Mouse (Mus musculus) adipocyte (in vitro differentiated cells): ENCODE data around the gene Maneal.

Experiments
- DNase-seq: peaks from one replicate; pipeline ENCODE4 v3.0.0-alpha.2; 2016; ENCODE audit warnings: low spot score

Maneal gene

DNA sequence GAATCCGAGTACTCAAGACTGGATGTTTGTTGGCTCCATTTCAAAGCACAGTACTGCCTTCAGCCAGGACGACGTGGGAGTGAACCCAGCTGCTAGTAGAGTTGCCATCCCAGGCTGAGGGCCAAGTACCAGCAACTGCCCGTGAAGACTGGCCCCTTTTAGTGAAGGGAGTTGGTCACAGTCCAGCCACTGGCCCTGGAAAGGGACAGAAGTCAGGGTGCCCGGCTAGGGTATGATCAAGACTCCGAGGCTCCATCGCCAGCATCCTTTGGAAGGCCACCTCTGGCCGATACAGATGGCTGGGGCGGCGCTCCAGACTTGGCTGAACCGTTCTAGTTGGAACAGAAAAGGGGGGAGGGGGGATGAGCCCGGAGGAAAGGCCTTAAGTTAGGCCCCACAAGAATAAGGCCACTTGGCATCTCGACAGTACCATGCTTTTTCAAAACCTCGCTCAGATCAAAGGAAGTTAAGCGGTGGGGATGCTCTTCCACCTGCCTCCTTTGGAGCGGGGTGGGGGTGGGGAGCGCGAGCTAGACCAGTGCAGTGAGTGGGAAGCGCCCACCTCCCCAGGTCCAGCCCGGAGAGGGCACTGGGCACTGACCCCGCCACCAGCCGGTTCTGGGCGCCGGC is 12.2 kb downstream of the Maneal start:
- peak; percentile 94 for DNase-seq

DNA sequence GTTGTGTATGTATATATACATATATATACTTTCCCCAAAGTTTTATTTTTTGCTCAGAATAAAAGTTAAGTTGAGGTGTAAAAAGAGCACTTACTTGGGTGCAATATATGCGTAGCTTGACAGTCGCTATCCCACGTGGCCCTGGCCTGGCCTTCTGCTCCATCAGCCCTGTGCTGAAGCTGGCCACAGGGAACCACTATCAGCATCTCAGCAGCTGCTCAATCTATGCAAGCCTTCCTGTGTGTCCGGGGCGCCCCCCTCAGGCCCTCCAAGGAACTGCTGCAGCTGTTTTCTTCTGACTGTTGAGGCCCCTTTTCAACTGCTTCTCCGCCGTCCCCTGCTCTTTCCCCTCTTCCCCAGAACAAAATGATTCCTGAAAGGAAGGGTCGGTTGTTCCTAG is 14.4 kb downstream of the Maneal start:
- peak; percentile 71 for DNase-seq

DNA sequence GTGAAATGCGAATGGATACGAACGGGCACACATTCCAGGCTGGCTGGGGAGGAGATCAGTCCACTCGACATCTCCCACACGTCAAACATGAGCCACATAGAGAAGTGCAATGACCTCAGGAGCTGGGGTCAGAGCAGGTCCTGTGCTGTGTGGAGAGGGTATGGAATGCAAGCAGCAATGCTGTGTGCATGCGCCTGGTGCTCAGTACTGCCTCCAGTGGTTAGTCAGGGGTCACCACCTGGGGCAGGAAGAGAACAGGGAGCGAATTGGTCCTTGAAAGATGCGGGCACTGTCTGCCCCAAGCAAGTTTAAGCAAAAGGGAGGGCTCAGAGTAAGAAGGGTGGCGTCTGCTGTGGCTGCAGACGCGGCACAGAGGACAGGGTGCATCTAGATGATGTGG is 18.5 kb downstream of the Maneal start:
- peak; percentile 30 for DNase-seq

DNA sequence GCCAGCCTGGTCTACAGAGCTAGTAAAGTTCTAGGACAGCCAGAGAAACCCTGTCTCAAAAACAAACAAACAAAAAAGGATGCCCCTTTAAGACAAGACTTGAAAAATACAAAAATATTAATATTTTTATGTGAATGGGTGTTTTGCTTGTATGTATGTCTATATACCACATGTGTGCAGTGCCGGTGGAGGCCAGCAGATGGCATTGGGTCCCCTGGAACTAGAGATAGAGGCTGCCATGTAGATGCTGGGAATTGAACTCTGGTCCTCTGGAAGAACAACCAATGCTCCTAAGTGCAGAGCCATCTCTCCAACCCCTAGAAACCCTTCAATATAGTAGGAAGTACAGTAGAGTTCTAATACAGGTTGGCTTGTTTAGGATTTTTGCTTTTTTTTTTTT is 21.0 kb downstream of the Maneal start:
- no peak for DNase-seq

DNA sequence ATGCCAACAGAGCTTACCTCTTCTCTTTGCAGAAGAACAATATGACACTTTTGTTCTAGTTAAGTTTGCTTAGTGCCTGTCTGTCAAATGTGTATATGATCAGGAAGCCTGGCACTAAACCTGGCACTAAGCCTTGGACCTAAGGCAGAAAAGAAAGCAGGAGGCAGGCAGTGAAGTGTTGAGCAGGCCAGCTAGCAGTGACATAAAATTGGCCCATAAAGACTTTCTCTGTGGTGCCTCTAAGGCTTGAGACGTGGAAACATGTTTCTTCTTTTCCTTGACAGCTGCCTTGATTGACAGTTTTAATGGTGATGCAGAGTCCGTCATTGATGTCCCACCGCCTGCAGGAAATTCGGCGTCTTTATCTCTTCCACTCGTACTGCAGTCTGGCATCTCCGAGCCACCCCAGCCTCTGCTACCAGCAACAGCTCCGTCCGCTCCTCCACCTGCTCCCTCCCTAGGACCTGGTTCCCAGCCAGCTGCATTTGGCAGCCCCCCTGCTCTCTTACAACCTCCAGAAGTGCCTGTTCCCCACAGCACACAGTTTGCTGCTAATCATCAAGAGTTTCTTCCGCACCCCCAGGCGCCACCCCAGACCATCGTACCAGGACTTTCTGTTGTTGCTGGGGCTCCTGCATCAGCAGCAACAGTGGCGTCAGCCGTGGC is 23.8 kb downstream of the Maneal start:
- DNase-seq: no peak

DNA sequence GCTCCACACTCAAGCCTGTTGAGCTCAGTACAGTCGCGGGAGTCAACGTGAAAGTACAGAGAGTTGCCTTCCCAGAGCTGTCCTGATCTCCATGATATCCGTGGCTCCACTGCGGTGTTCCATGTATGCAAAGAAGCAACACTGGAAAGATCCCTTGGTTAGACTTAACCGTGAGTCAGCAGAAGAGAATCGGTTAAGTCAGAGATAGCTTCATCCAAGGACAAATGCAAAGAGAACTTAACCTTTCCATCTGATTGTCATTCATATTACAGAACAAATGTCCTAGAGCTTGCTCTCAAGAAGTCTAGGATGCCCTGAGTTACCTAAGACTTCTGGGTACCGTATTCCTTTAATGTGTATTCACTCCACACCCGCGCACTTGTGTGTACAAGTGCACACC is 29.2 kb downstream of the Maneal start:
- no peak for DNase-seq

DNA sequence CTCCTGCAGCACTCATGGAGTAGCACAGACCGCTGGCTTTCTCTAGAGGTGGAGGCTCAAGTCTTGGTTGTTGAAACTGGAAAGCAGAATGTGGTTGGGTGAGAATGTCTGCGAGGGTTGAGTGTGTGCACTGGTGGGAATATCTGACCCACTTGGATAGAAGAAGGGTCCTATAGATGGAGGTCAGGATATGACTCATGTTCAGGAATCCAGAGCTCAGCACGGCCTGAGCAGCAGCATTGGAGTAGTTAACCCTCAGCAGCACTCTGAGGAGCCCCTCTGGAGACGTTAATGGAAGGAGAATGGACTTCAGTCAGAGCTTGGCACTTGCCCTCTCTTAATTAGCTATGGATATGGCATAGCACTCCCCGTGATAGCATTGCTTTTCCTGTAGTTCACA is 32.3 kb downstream of the Maneal start:
- DNase-seq: no peak

DNA sequence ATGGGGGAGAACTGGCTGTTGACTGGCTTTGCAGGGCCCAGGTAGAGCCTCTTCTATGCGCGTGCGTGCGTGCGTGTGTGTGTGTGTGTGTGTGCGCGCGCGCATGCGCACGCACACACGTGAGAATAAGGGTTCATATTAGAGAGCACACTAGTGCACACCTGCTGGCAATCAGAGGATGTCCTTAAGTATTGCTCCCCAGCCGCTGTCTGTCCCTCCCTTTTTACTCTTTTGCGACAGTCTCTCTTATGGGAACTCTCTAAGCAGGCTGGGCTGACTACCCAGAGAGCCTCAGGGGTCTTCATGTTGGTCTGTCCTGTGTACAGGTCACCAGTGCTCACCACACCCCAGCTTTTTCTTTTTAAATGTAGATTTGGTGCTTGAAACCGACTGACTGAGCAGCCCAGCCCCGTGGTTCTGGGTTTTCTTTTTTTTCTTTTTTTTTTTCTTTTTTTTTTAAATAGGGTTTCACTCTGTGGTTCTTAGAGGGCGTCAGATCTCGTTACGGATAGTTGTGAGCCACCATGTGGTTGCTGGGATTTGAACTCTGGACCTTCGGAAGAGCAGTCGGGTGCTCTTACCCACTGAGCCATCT is 36.5 kb downstream of the Maneal start:
- DNase-seq: no peak

DNA sequence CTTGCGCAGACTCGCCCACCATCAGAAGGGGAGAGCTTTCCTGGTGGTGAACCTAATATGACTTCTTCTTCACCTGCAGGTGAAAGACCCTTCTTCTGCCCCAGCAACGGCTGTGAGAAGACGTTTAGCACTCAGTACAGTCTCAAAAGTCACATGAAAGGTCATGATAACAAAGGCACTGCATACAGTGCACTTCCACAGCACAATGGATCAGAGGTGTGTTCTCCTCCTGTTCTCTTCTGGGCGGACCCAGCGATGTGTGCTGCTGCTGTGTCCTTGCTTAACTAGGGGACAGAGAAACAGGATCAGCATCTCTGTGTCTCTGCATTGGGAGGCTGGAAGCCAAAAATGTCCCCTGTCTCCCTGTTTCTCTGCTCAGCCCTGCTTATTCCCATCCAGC is 37.0 kb downstream of the Maneal start:
- DNase-seq: no peak

DNA sequence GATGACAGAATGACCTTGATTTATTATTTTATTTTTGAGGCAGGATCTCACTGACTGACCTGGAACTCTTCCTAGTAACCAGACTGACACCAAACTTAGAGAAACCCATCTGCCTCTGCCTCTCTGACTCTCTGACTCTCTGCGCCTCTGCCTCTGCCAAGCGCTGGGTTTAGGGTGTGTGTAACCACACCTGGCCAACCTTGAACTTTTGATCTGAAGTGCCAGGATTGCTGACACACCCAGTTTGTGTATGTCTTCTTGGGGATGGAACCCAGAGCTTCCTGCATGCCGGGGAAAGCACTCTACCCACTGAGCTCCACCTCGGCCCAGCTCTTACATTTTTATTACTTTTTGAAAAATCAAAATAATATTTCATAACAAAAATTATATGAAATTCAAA is 43.1 kb downstream of the Maneal start:
- DNase-seq: no peak

DNA sequence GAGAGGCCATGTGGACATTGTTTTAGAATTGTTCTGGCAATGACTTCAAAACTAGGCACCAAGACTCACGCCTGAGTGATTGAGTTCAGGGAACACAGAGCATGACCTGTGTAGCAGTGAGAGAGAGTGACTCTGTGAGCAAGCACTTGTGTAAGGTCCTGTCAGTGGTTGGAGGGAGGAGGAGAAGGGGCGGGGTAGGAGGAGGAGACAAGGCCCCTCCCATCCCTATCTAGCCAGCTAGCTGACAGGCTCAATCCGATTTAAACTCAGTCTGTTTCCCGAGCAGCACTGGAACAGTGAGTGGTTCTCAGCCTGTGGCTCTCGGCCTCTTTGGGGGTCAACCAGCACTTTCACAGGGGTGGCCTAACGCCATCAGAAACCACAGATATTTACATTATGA is 44.2 kb downstream of the Maneal start:
- peak; percentile 94 for DNase-seq

DNA sequence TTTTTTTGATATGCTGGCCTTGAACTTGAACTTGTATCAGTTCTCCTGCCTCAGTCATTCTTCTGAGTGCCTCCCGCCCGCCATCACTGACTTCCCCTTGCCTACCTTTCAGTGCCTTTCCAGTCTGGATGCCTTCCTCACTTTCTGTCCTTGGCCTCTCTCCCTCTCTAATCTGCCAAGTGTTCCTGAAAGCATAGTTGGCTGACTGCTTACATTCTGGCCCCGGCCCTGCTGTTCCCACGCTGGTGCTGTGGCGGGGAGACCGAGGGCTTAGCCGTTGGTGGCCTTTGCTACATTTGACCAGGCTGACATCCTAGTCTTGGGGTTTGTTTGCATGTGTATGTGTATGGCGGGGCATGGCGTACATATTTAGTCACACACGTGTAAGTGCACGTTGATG is 46.1 kb downstream of the Maneal start:
- peak; percentile 78 for DNase-seq

DNA sequence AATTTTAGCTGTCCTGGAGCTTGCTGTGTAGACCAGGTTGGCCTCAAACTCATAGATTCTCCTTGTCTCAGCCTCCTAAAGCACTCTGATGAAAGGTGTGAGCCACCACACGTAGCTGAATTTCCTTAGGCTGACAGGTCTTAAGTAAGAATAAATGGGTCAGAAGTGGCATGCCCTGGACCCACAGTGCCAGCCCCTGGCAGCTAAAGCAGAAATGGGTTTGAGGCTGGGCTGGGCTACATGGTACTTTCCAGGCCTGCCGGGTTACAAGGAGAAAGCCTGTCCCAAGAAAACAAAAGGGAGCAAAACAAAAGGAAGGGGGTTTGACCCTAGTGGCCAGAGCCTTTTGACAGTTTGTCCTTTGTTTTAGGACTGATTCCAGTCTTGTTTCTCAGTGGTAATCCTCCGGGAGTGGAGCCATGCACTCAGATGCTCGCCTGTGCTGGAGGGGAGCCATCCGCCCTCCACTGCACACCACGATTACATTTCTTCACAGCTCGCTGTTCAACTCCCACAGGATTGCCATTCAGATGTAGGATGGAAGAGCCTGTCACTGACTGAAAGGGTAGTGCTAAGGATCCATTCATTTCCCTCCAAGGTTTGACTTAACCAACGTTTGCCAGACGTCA is 50.5 kb downstream of the Maneal start:
- DNase-seq: peak; percentile 73

DNA sequence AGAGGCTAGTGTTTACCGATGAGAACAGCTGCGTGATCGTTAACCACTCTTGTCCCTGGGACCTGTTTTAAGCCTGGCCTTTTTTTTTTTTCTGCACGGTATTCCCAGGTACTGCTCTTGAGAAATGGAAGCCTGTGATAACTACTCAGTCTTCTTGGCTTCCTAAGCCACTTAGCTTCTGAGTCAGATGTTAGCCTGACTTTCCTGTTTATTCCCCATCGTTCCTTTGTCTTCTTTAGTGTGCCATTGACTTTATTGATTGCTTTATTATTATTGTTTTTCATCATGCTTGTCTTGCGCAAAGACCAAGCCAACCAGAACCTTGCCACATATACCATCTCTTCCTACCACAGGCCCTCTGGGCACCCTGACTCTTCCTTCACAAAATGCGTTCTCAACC is 51.9 kb downstream of the Maneal start:
- DNase-seq: no peak

DNA sequence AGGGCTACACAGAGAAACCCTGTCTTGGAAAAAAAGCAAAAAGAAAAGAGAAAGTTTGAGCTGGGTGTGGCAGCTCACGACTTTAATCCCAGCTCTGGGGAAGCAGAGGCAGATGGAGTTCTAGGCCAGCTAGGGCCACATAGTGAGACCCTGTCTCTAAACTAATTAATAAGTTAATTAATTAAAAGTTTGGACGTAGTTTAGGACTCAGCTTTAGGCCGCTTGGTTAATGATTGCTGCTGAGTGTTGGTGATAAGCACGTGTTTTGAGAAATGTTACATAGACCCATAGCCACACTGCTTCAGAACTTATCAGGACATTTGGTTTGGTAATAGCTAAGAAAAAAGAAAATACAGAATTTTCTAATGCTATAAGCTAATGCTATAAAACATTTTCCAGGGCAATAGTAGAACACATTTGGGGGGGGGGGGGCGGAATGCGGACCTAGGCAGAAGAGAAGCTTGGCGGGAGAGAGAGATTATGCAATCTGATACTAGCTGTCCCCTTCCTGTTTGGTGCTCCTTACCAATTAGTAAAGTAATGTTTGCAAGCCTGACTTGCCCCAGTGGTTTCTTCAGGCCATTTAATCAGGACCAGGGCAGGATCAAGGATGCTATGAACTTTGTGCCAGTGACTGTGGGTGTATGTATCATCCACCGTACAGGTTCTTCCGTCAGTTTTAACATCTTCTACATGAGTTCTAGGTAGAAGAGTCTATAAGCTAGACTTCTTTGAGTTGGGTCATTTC is 52.7 kb downstream of the Maneal start:
- DNase-seq: no peak

DNA sequence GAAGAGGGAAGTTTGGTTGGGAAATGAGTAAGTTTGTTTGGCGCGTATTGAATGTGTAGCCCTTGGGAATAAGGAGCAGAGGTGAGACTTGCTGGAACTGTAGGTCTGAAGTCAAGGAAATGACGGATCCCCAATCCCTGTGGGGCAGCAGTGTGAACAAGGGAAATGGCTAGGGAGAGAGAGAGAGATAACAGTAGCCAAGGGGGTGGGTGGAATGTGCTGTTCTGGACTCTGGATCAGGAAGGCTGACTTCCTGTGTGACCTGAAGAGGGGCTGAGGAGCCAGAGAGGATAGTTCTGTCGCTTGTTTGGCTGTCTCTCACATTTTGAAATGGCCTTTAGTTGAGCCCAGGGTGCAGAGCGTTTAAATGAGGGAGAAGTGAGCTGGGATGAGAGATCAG is 53.5 kb downstream of the Maneal start:
- peak; percentile 58 for DNase-seq
